Mouse (Mus musculus) embryo, embryonic 10 days (tissue): ENCODE results near the gene Git2.
A peak's percentile ranks its signal among the peaks of the same experiment; 100 is the strongest.

Experiments
- DNase-seq: peaks from one replicate; pipeline ENCODE4 v3.0.0-alpha.2; 2015; ENCODE audit warnings: low spot score

The Git2 gene

GRCm38 (mm10) chr5:114764812-114765735, 10.2 kb downstream of the Git2 start:
- no peak for DNase-seq

GRCm38 (mm10) chr5:114761980-114762379, 13.3 kb downstream of the Git2 start:
- no peak for DNase-seq

- DNase-seq: no peak
These were observed 15.7 kb downstream of the Git2 start for GRCm38 (mm10) chr5:114759536-114760090.

- DNase-seq: no peak
These were observed 21.9 kb downstream of the Git2 start for GRCm38 (mm10) chr5:114753384-114753783.

- DNase-seq: no peak
These were observed 22.9 kb downstream of the Git2 start for GRCm38 (mm10) chr5:114752397-114752796.

- no peak for DNase-seq
These were observed 25.0 kb downstream of the Git2 start for GRCm38 (mm10) chr5:114750325-114750724.

GRCm38 (mm10) chr5:114747521-114747920, 27.8 kb downstream of the Git2 start:
- no peak for DNase-seq

GRCm38 (mm10) chr5:114746886-114747285, 28.4 kb downstream of the Git2 start:
- DNase-seq: no peak

- no peak for DNase-seq
These were observed 29.7 kb downstream of the Git2 start for GRCm38 (mm10) chr5:114745581-114745980.

- no peak for DNase-seq
These were observed 31.6 kb downstream of the Git2 start for GRCm38 (mm10) chr5:114743697-114744090.

GRCm38 (mm10) chr5:114742998-114743696, 32.2 kb downstream of the Git2 start:
- no peak for DNase-seq

GRCm38 (mm10) chr5:114742572-114742971, 32.7 kb downstream of the Git2 start:
- no peak for DNase-seq

- DNase-seq: no peak
These were observed 34.7 kb downstream of the Git2 start for GRCm38 (mm10) chr5:114740595-114740994.

GRCm38 (mm10) chr5:114738707-114739241, 36.5 kb downstream of the Git2 start:
- no peak for DNase-seq

GRCm38 (mm10) chr5:114737090-114737887, 38.0 kb downstream of the Git2 start:
- no peak for DNase-seq

GRCm38 (mm10) chr5:114733606-114734005, 41.7 kb downstream of the Git2 start:
- no peak for DNase-seq

- DNase-seq: no peak
These were observed 43.3 kb downstream of the Git2 start for GRCm38 (mm10) chr5:114731969-114732368.

- no peak for DNase-seq
These were observed 43.8 kb downstream of the Git2 start for GRCm38 (mm10) chr5:114731498-114731897.

- peak; percentile 37 for DNase-seq
These were observed 45.2 kb downstream of the Git2 start for GRCm38 (mm10) chr5:114730129-114730528.

- DNase-seq: no peak
These were observed 47.2 kb downstream of the Git2 start for GRCm38 (mm10) chr5:114728160-114728559.

GRCm38 (mm10) chr5:114722846-114723245, 52.5 kb downstream of the Git2 start:
- no peak for DNase-seq

GRCm38 (mm10) chr5:114721969-114722368, 53.3 kb downstream of the Git2 start:
- DNase-seq: no peak
